Mouse (Mus musculus) myocyte (in vitro differentiated cells): ENCODE results near the gene Rai1. TPM values are rescaled to one million over a fixed set of nuclear protein-coding genes. Genes with fewer than 3 reads are reported as not detected.

Experiments
- H3K27me3 ChIP-seq: one replicate; pipeline ENCODE4 v1.6.1; 2011; ENCODE audit not compliant: control insufficient read depth, insufficient read depth, insufficient read length
- H3K36me3 ChIP-seq: one replicate; pipeline ENCODE4 v1.6.1; 2011; ENCODE audit not compliant: control insufficient read depth, insufficient read depth
- H3K4me2 ChIP-seq: one replicate; pipeline ENCODE4 v1.6.1; 2011; ENCODE audit warnings: low read depth, control low read depth
- H3K4me3 ChIP-seq: one replicate; pipeline ENCODE4 v1.5.1; 2011; ENCODE audit warnings: mild to moderate bottlenecking, control low read depth, moderate library complexity
- H3K79me2 ChIP-seq: one replicate; pipeline ENCODE4 v1.6.1; 2011; ENCODE audit not compliant: control insufficient read depth, insufficient read depth
- H3ac ChIP-seq: one replicate; pipeline ENCODE4 v1.6.1; 2011; ENCODE audit not compliant: control insufficient read depth, insufficient read length
- CEBPB ChIP-seq: IDR thresholded peaks from 2 replicates; pipeline ENCODE4 v1.6.1; 2011; ENCODE audit warnings: mild to moderate bottlenecking, moderate library complexity; ENCODE audit not compliant: poor library complexity, insufficient read depth, severe bottlenecking
- E2F4 ChIP-seq: IDR thresholded peaks from one replicate; pipeline ENCODE4 v1.6.1; 2011; ENCODE audit warnings: mild to moderate bottlenecking, control low read depth, moderate library complexity; ENCODE audit not compliant: insufficient read depth
- MAX ChIP-seq: IDR thresholded peaks from one replicate; pipeline ENCODE4 v1.6.1; 2011; ENCODE audit warnings: low read depth, mild to moderate bottlenecking, control low read depth
- MYOD1 ChIP-seq, 3 experiments: IDR thresholded peaks; one replicate each; pipeline ENCODE4 v1.6.1; 2011; ENCODE audit warnings: control low read depth in 2 of 3, low read depth in 2 of 3, mild to moderate bottlenecking in 2 of 3, moderate library complexity in 1 of 3; ENCODE audit not compliant: insufficient read length in 2 of 3, control insufficient read depth in 1 of 3
- MYOG ChIP-seq, 3 experiments: IDR thresholded peaks; one replicate each; pipeline ENCODE4 v1.6.1; 2011; ENCODE audit warnings: control low read depth in 2 of 3, low read depth in 2 of 3, mild to moderate bottlenecking in 2 of 3; ENCODE audit not compliant: insufficient read length in 2 of 3, control insufficient read depth in 1 of 3, insufficient read depth in 1 of 3
- POLR2A ChIP-seq: IDR thresholded peaks from one replicate; pipeline ENCODE4 v1.6.1; 2011; ENCODE audit warnings: low read depth, mild to moderate bottlenecking, control low read depth, moderate library complexity; ENCODE audit not compliant: insufficient read length
- POLR2AphosphoS2 ChIP-seq: IDR thresholded peaks from one replicate; pipeline ENCODE4 v1.6.1; 2011; ENCODE audit warnings: low read depth, control low read depth; ENCODE audit not compliant: insufficient read length
- REST ChIP-seq: IDR thresholded peaks from one replicate; pipeline ENCODE4 v1.6.1; 2011; ENCODE audit warnings: mild to moderate bottlenecking, control low read depth, moderate library complexity; ENCODE audit not compliant: insufficient read depth, insufficient read length
- SRF ChIP-seq: IDR thresholded peaks from one replicate; pipeline ENCODE4 v1.6.1; 2011; ENCODE audit warnings: low read depth; ENCODE audit not compliant: control insufficient read depth, insufficient read length
- TCF12 ChIP-seq: IDR thresholded peaks from one replicate; pipeline ENCODE4 v1.6.1; 2011; ENCODE audit warnings: mild to moderate bottlenecking, control low read depth; ENCODE audit not compliant: poor library complexity, insufficient read depth, severe bottlenecking
- TCF3 ChIP-seq: IDR thresholded peaks from one replicate; pipeline ENCODE4 v1.6.1; 2011; ENCODE audit warnings: low read depth, control low read depth; ENCODE audit not compliant: insufficient read length
- USF1 ChIP-seq: IDR thresholded peaks from one replicate; pipeline ENCODE4 v1.6.1; 2011; ENCODE audit warnings: low read depth, mild to moderate bottlenecking, control low read depth, moderate library complexity
- polyA plus RNA-seq: library from polyadenylated mRNA; unstranded; fragments of >200 nt; fragmentation: generic; extraction: Trizol; gene quantifications from one replicate; pipeline ENCODE4 v1.2.1, GENCODE M21; 2012; ENCODE audit warnings: missing spikeins

The Rai1 gene
- polyA plus RNA-seq, 1 experiment: 26.0 TPM

- no peak overlapping the region for H3K4me3 ChIP-seq
- H3ac ChIP-seq: no peak overlapping the region
- H3K27me3 ChIP-seq: peaks cover 6% of the 10 kb centered on the region
- H3K4me2 ChIP-seq: no peak overlapping the region
- TF ChIP-seq TCF12 (no peak), MYOG (IDR thresholded peaks at IDR 0.05; ENCODE audit: control insufficient read depth in 1 of 3, insufficient read depth in 1 of 3, insufficient read length in 2 of 3, low read depth in 2 of 3) (no peak), USF1 (no peak), POLR2A (no peak), CEBPB (no peak), REST (no peak), MYOD1 (IDR thresholded peaks at IDR 0.05; ENCODE audit: control insufficient read depth in 1 of 3, insufficient read length in 2 of 3, low read depth in 2 of 3) (no peak)
- no peaks in the 10 kb centered on the region for H3K79me2 ChIP-seq
- H3K36me3 ChIP-seq: no peaks in the 10 kb centered on the region
Observed at GRCm38 (mm10) chr11:60071221-60071620, 33.6 kb upstream of the Rai1 start.

- Histone ChIP-seq H3K27me3 (no peaks in the 10 kb centered on the region), H3K4me2 (no peak overlapping the region), H3ac (no peak overlapping the region), H3K4me3 (no peak overlapping the region), H3K79me2 (no peaks in the 10 kb centered on the region), H3K36me3 (no peaks in the 10 kb centered on the region)
- TF ChIP-seq REST (no peak), POLR2AphosphoS2 (no peak), MYOG (IDR thresholded peaks at IDR 0.05; ENCODE audit: control insufficient read depth in 1 of 3, insufficient read depth in 1 of 3, insufficient read length in 2 of 3, low read depth in 2 of 3) (no peak), TCF12 (no peak), SRF (no peak), MYOD1 (IDR thresholded peaks at IDR 0.05; ENCODE audit: control insufficient read depth in 1 of 3, insufficient read length in 2 of 3, low read depth in 2 of 3) (no peak), TCF3 (no peak), USF1 (no peak), E2F4 (no peak), POLR2A (no peak), CEBPB (no peak), MAX (no peak)
Observed at GRCm38 (mm10) chr11:60073121-60073520, 31.7 kb upstream of the Rai1 start.

- no peak overlapping the region for H3ac ChIP-seq
- no peaks in the 10 kb centered on the region for H3K36me3 ChIP-seq
- no peak overlapping the region for H3K4me3 ChIP-seq
- H3K27me3 ChIP-seq: no peaks in the 10 kb centered on the region
- TF ChIP-seq USF1 (no peak), MYOG (IDR thresholded peaks at IDR 0.05; ENCODE audit: control insufficient read depth in 1 of 3, insufficient read depth in 1 of 3, insufficient read length in 2 of 3, low read depth in 2 of 3) (peak in 1 of 3 experiments; percentile 18), SRF (no peak)
- H3K4me2 ChIP-seq: no peak overlapping the region
- no peaks in the 10 kb centered on the region for H3K79me2 ChIP-seq
Observed at GRCm38 (mm10) chr11:60073936-60074502, 30.8 kb upstream of the Rai1 start.

GRCm38 (mm10) chr11:60076183-60076582 is 28.6 kb upstream of the Rai1 start:
- no peaks in the 10 kb centered on the region for H3K36me3 ChIP-seq
- no peak overlapping the region for H3ac ChIP-seq
- H3K27me3 ChIP-seq: no peaks in the 10 kb centered on the region
- H3K79me2 ChIP-seq: no peaks in the 10 kb centered on the region
- no peak overlapping the region for H3K4me2 ChIP-seq
- TF ChIP-seq USF1 (no peak), SRF (no peak), POLR2A (no peak)
- H3K4me3 ChIP-seq: no peak overlapping the region

GRCm38 (mm10) chr11:60076790-60077189 is 28.0 kb upstream of the Rai1 start:
- Histone ChIP-seq H3K27me3 (no peaks in the 10 kb centered on the region), H3K4me2 (no peak overlapping the region), H3K4me3 (no peak overlapping the region), H3K36me3 (no peaks in the 10 kb centered on the region), H3K79me2 (no peaks in the 10 kb centered on the region), H3ac (no peak overlapping the region)
- TF ChIP-seq MYOG (IDR thresholded peaks at IDR 0.05; ENCODE audit: control insufficient read depth in 1 of 3, insufficient read depth in 1 of 3, insufficient read length in 2 of 3, low read depth in 2 of 3) (no peak), E2F4 (no peak), POLR2A (no peak), USF1 (no peak), SRF (no peak), REST (no peak), POLR2AphosphoS2 (no peak)

- H3K27me3 ChIP-seq: no peaks in the 10 kb centered on the region
Observed at GRCm38 (mm10) chr11:60084589-60084988, 20.2 kb upstream of the Rai1 start.

More at GRCm38 (mm10) chr11:60084589-60084988, 20.2 kb upstream of the Rai1 start:
- Histone ChIP-seq H3ac (no peak overlapping the region), H3K4me3 (no peak overlapping the region), H3K4me2 (no peak overlapping the region), H3K79me2 (no peaks in the 10 kb centered on the region), H3K36me3 (no peaks in the 10 kb centered on the region)
- no peak for TF ChIP-seq MAX
